Mouse (Mus musculus) C2C12 (cell line): Measurements from ENCODE around the gene Tfb2m.

Experiments
- CTCF ChIP-seq: IDR thresholded peaks from one replicate; pipeline ENCODE4 v1.5.1; 2011; ENCODE audit not compliant: control insufficient read depth, insufficient read depth, insufficient read length
- FOSL1 ChIP-seq: IDR thresholded peaks from one replicate; pipeline ENCODE4 v1.8.0; 2011; ENCODE audit warnings: mild to moderate bottlenecking, low read length; ENCODE audit not compliant: poor library complexity, insufficient read depth, severe bottlenecking
- MAX ChIP-seq: IDR thresholded peaks from one replicate; pipeline ENCODE4 v1.6.1; 2011; ENCODE audit warnings: mild to moderate bottlenecking, control low read depth
- MYOG ChIP-seq: IDR thresholded peaks from one replicate; pipeline ENCODE4 v1.6.1; 2011; ENCODE audit not compliant: control insufficient read depth, insufficient read length; ENCODE audit errors: extremely low read depth

- TF ChIP-seq CTCF: no peak
- TF ChIP-seq MAX: no peak
- TF ChIP-seq FOSL1: no peak
- TF ChIP-seq MYOG: no peak
Measured at GRCm38 (mm10) chr1:179563926-179564325, 17.9 kb upstream of the Tfb2m start.
